Mouse (Mus musculus) thymus, adult 2 months (tissue): ENCODE results near the gene Zfp280d. TPM values are rescaled to one million over a fixed set of nuclear protein-coding genes. Genes with fewer than 3 reads are reported as not detected.

ENCODE experiments used
- DNase-seq: peaks from one replicate; pipeline ENCODE4 v3.0.0; 2021
- H3K27ac ChIP-seq: fragments of 200-500 bp; 2 replicates; pipeline ENCODE4 v1.5.1; 2012; ENCODE audit warnings: low read length, control low read depth; ENCODE audit not compliant: control insufficient read depth, insufficient read depth
- H3K27me3 ChIP-seq: fragments of 200-500 bp; 2 replicates; pipeline ENCODE4 v1.6.1; 2012; ENCODE audit warnings: mild to moderate bottlenecking, low read length, moderate library complexity, mixed read lengths; ENCODE audit not compliant: control insufficient read depth, insufficient read depth
- H3K36me3 ChIP-seq: fragments of 200-500 bp; 2 replicates; pipeline ENCODE4 v1.6.1; 2012; ENCODE audit warnings: mild to moderate bottlenecking, low read length, moderate library complexity; ENCODE audit not compliant: control insufficient read depth, insufficient read depth
- H3K4me1 ChIP-seq: fragments of 200-500 bp; replicated peaks from 2 replicates; pipeline ENCODE4 v1.6.1; 2012; ENCODE audit warnings: low read length; ENCODE audit not compliant: control insufficient read depth, insufficient read depth
- H3K4me3 ChIP-seq: fragments of 200-500 bp; 2 replicates; pipeline ENCODE4 v1.5.1; 2012; ENCODE audit warnings: mild to moderate bottlenecking, low read length, control low read depth, moderate library complexity; ENCODE audit not compliant: control insufficient read depth, insufficient read depth
- CTCF ChIP-seq: fragments of 200-500 bp; IDR thresholded peaks from 2 replicates; pipeline ENCODE4 v1.5.1; 2012; ENCODE audit warnings: mild to moderate bottlenecking, control low read depth, low read length, moderate library complexity, borderline replicate concordance; ENCODE audit not compliant: control insufficient read depth, poor library complexity, insufficient read depth; ENCODE audit errors: extremely low read depth
- POLR2A ChIP-seq: fragments of 200-500 bp; IDR thresholded peaks from 2 replicates; pipeline ENCODE4 v1.6.1; 2012; ENCODE audit warnings: mild to moderate bottlenecking, low read length, control low read depth, moderate library complexity; ENCODE audit not compliant: control insufficient read depth, poor library complexity, insufficient read depth; ENCODE audit errors: extremely low read depth
- WGBS: fragments of 180-500 bp; shearing (Covaris S2); methylation state at CpG from one replicate; pipeline ENCODE4 v1.1.7; 2018; 5-methylcytosine and 5-hydroxymethylcytosine counted together
- polyA plus RNA-seq: library from polyadenylated mRNA; depleted of rRNA; stranded (reverse); fragments of >200 nt; gene quantifications from 2 replicates; pipeline ENCODE4 v1.2.3, GENCODE M21; 2012; rRNA removed

The Zfp280d gene
- polyA plus RNA-seq, 1 experiment, result 38.4 TPM

DNA sequence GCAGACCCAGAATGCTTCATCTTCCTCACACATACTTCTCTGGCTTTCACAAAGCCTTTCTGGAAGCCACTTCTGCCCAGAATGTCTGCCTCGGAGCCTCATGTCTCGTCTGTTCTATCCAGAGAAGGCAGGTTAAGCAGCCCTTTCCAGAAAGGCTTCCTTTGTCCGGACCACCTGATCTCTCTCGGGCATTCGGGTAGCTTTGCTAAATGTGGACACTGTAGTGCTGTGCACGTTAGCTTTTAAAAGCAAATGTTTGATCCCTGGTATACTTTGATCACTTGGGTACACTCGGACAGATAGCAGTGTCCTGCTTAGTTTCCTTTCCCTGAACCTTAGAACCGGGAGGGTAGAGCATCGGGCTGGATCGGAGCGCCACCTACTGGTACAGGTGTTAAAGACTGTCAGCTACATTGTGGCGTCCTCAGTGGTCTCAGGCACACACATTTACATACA, 133.5 kb downstream of the Zfp280d start:
- DNase-seq, result peak; percentile 91

GRCm38 (mm10) chr9:72409381-72410225, 134.9 kb downstream of the Zfp280d start:
- 75% methylated on average over 15 of the region's 15 CpGs for WGBS
- H3K4me1 ChIP-seq, result peaks cover 47% of the 10 kb centered on the region
- H3K27me3 ChIP-seq, result no peaks in the 10 kb centered on the region
- 0 out of 2 replicates have a peak, but pooled peaks have one; percentile 42 for TF ChIP-seq POLR2A
- TF ChIP-seq CTCF, result no peak
- DNase-seq, result peak; percentile 51
- H3K36me3 ChIP-seq, result no peaks in the 10 kb centered on the region
- peak overlapping the region; percentile 86 for H3K27ac ChIP-seq
- H3K4me3 ChIP-seq, result peak overlapping the region; percentile 42

More for the DNA sequence above, 133.5 kb downstream of the Zfp280d start:
- peak overlapping the region; percentile 44 for H3K4me3 ChIP-seq
- TF ChIP-seq CTCF (peak; percentile 60; the same call in 1 of the 2 replicates), POLR2A (no peak)
- H3K27ac ChIP-seq, result peak overlapping the region; percentile 94
- H3K4me1 ChIP-seq, result peaks cover 55% of the 10 kb centered on the region
- H3K27me3 ChIP-seq, result no peaks in the 10 kb centered on the region
- WGBS, result 4% methylated on average over 12 of the region's 12 CpGs
- H3K36me3 ChIP-seq, result no peaks in the 10 kb centered on the region

GRCm38 (mm10) chr9:72411746-72412145, 137.1 kb downstream of the Zfp280d start:
- TF ChIP-seq CTCF, result no peak
- TF ChIP-seq POLR2A, result no peak
- Histone ChIP-seq H3K27me3 (no peaks in the 10 kb centered on the region), H3K27ac (no peak overlapping the region), H3K4me1 (peaks cover 26% of the 10 kb centered on the region), H3K36me3 (no peaks in the 10 kb centered on the region), H3K4me3 (no peak overlapping the region)
- peak; percentile 65 for DNase-seq
- WGBS, result 95% methylated on average over 2 of the region's 2 CpGs

Other genes starting within 250 kb of the Zfp280d start
- 401 and 416 TPM in 2 replicates for gene Tcf12, start 163.0 kb upstream of the Zfp280d start, polyA plus RNA-seq
- 7.4 and 8.1 TPM in 2 replicates for gene Mns1, start 163.2 kb downstream of the Zfp280d start, polyA plus RNA-seq
- 5.1 and 6.0 TPM in 2 replicates for gene Tex9, start 217.4 kb downstream of the Zfp280d start, polyA plus RNA-seq